Mouse (Mus musculus): ENCODE data around the gene Sdhaf1. TPM values are rescaled to one million over a fixed set of nuclear protein-coding genes. Genes with fewer than 3 reads are reported as not detected.

Sdhaf1 gene
- polyA plus RNA-seq, 1 experiment = 17.6 TPM

DNA sequence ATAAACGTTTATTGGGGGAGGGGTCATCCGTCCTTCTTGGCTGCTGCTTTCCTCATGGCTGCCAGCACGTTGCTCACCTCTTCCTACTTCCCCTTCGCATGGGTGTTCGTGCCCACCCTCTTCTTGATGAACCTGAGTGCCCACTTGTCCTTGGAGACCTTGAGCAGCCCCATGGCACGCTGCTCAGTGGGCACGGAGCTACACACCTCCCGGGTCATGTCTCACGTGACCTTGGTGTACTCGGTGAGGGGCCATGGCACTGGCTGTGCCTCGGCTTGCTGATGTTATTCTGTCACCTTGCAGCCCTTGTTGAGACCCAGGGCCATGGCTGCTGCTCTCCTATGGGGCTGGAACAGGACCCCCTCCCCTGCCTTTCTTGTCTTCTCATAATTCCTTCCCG, 13.6 kb downstream of the Sdhaf1 start:
- TF ChIP-seq POLR2A (IDR thresholded peaks at IDR 0.05; ENCODE audit: borderline replicate concordance, extremely low read depth, insufficient read depth, insufficient read length, poor library complexity, severe bottlenecking) (no peak), CTCF (IDR thresholded peaks at IDR 0.05; ENCODE audit: borderline replicate concordance, extremely low read depth, insufficient read depth, insufficient read length) (no peak)
- no peak for DNase-seq (ENCODE audit: low read depth)

DNA sequence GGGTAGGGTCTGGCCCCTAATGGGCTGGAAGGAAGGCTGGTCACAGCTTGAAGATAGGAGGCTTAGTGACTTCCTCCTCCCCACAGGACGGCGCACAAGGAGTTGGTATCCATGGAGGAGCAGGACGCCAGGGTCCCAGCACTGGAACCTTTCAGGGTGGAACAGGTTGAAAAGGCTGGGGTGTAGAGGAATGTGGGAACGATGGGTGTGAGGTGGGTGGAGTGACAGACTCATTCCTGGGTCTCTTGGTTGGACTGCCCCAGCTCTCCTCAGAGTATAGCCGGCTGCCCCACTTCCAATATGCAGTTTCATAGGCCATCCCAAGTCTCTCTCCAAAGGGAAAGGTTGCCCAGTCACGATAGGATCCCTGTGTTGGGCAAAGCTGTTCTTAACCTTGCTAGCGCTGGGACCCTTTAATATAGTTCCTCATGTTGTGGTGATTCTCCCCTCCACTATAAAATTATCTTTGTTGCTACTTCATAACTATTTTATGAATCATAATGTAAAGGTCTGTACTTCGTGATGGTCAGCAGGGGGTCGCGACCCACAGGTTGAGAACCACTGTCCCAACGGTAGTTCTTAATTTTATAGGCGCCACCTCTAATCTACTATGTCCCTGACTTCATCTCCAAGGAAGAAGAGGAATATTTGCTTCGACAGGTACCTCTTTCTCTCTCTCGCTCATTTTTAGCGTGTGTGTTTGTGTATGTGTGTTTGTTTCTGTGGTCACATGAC, 14.1 kb downstream of the Sdhaf1 start:
- DNase-seq (ENCODE audit: low read depth) = no peak
- no peak for TF ChIP-seq POLR2A (IDR thresholded peaks at IDR 0.05; ENCODE audit: borderline replicate concordance, extremely low read depth, insufficient read depth, insufficient read length, poor library complexity, severe bottlenecking)
- TF ChIP-seq CTCF (IDR thresholded peaks at IDR 0.05; ENCODE audit: borderline replicate concordance, extremely low read depth, insufficient read depth, insufficient read length) = no peak

DNA sequence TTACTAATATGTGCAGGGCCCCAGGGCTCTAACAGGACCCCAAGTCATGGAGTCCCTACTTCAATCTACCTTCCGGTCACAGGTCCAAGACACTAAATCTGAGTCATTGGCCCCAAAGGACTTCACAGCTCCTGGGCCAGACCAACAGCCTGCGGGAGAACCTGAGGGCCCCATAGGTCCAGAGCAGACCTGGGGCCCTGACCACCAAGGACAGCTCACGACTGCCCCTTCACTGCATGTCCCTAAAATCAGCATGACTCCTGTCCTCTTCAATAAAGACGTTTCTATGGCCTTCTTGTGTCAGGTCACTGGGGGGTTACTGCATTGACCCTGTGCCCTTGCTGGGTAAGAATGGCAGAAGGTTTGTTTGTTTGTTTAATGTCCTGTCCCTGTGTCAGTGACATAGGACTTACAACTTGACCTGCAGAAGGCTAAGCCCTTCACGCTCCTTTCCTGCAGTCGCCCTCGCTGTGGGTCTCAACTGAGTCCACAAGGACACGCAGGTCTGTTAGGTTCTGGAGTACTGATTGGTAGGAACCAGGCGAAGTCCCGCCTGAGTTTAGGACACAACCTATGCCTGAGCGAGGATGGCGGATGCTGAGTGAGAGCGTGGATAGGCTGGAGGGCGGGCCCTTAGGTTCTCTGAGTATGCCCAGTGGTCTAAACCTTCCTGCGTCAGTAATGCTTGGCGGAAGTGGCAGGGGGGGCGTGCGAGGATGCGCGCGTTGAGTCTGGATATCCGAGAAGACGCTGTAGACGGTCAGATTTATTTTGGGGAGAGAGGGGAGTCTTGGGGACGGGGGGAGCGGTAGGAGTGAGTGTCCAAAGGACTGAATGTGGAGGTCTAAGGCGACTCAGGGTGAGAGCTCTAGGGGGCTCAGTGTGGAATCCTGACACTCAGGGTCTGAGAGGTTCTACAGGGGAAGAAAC, 15.4 kb downstream of the Sdhaf1 start, which contains the start of gene Alkbh6:
Gene Alkbh6, plus strand, starts transcription at position 642 of the 930 bp plus-strand sequence.
- TF ChIP-seq CTCF (IDR thresholded peaks at IDR 0.05; ENCODE audit: borderline replicate concordance, extremely low read depth, insufficient read depth, insufficient read length) = no peak
- 0 out of 2 replicates have a peak, but pooled peaks have one; percentile 12 for TF ChIP-seq POLR2A (IDR thresholded peaks at IDR 0.05; ENCODE audit: borderline replicate concordance, extremely low read depth, insufficient read depth, insufficient read length, poor library complexity, severe bottlenecking)
- peak; percentile 99 for DNase-seq (ENCODE audit: low read depth)

DNA sequence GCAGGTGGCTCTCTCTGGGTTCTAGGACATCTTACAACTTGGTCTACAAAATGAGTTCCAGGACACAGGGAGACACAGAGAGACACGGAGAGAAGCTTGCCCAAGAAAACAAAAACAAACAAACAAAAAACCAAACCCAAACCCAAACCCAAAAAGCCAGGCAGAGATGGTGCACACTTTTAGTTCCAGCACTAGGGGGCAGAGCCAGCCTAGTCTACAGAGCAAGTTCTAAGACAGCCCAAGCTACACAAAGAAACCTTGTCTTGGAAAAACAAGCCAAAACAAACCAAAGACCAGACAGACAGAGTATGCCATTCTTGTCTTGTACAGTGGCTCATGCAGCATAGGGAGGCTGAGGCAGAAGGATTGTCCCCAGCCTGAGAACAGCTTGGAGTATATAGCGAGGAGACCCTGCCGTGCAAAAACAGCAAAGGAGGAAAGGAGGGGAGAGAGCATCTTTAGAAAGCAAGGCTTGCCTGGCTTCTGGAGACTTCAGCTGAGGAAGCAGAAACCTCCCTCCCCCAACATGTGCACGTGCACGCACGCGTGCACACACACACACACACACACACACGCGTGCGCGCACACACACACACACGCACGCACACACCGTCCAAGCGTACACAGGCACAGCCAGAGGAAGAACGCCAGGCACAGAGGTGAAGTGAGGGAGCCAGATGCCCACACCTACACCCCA, 17.5 kb downstream of the Sdhaf1 start:
- peak; percentile 52; the same call in 1 of the 2 replicates for TF ChIP-seq CTCF (IDR thresholded peaks at IDR 0.05; ENCODE audit: borderline replicate concordance, extremely low read depth, insufficient read depth, insufficient read length)
- TF ChIP-seq POLR2A (IDR thresholded peaks at IDR 0.05; ENCODE audit: borderline replicate concordance, extremely low read depth, insufficient read depth, insufficient read length, poor library complexity, severe bottlenecking) = no peak
- peak; percentile 48 for DNase-seq (ENCODE audit: low read depth)

DNA sequence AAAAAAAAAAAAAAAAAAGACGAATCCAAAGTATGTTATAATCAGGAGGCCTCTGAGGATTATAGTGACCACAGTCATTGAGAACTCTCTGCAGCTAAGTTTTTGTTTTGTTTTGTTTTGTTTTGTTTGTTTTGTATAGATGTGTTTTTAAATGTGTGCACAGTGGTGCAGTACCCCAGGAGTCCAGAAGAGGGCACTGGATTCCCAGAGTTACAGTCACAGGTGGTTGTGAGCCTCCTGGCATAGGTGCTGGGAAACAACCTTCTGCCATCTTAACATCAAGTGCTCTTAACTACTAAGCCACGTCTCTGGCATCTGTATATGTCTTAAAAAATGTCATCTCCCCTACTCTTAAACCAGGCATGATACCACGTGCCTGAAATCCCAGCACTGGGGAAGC, 22.8 kb downstream of the Sdhaf1 start:
- DNase-seq (ENCODE audit: low read depth) = peak; percentile 56
- TF ChIP-seq POLR2A (IDR thresholded peaks at IDR 0.05; ENCODE audit: borderline replicate concordance, extremely low read depth, insufficient read depth, insufficient read length, poor library complexity, severe bottlenecking) (no peak), CTCF (IDR thresholded peaks at IDR 0.05; ENCODE audit: borderline replicate concordance, extremely low read depth, insufficient read depth, insufficient read length) (peak; percentile 69; the same call in 1 of the 2 replicates)

DNA sequence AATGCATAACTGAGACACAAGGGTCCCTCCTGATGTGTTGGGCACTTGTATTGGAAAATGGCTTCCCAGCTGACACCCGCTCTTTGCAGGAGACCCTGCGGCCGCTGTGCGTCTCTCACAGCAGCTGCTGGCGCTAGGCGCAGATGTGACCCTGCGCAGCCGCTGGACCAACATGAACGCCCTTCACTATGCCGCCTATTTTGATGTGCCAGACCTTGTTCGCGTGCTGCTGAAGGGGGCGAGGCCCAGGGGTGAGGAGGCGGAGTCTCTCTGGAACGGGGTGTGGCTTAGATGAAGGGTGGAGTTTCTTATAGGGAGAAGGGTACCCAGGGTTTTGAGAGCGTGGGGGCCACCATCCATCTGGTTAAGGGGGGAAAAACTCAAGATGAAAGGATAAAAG, 26.4 kb downstream of the Sdhaf1 start:
- no peak for TF ChIP-seq POLR2A (IDR thresholded peaks at IDR 0.05; ENCODE audit: borderline replicate concordance, extremely low read depth, insufficient read depth, insufficient read length, poor library complexity, severe bottlenecking)
- no peak for TF ChIP-seq CTCF (IDR thresholded peaks at IDR 0.05; ENCODE audit: borderline replicate concordance, extremely low read depth, insufficient read depth, insufficient read length)
- DNase-seq (ENCODE audit: low read depth) = no peak

DNA sequence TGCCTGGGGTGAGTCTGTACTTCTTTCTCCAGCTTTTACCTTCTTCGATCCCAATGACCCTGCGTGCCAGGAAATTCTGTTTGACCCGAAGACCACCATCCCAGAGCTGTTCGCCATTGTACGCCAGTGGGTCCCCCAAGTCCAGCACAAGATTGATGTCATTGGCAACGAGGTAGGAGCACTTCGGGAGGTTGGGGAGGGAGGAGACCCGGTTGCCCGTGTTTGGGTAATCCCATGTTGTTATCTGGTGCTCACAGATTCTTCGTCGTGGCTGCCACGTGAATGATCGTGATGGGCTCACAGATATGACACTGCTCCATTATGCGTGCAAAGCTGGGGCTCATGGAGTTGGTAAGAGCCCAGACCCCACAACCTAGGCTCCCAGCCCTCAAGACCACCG, 26.9 kb downstream of the Sdhaf1 start:
- no peak for TF ChIP-seq POLR2A (IDR thresholded peaks at IDR 0.05; ENCODE audit: borderline replicate concordance, extremely low read depth, insufficient read depth, insufficient read length, poor library complexity, severe bottlenecking)
- TF ChIP-seq CTCF (IDR thresholded peaks at IDR 0.05; ENCODE audit: borderline replicate concordance, extremely low read depth, insufficient read depth, insufficient read length) = no peak
- DNase-seq (ENCODE audit: low read depth) = no peak

DNA sequence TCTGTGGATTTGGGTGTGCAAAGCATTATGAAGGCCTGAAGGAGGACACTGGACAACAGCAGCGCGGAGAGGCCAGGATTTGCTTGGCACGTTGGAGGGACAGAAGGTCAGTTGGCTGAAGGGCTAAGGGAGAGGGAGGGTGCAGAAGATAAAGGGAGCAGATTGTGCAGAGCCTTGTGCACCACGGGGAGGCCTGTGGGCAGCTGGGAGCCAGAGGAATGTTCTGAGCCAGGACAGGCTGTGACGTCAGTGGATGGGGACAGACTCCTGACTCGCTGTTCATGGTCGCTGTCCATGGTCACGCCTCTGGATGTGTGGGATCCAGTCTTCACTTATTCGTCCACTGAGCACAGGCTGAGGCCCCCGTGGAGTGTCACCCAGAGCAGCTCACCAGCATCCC, 28.6 kb downstream of the Sdhaf1 start:
- no peak for DNase-seq (ENCODE audit: low read depth)
- no peak for TF ChIP-seq CTCF (IDR thresholded peaks at IDR 0.05; ENCODE audit: borderline replicate concordance, extremely low read depth, insufficient read depth, insufficient read length)

DNA sequence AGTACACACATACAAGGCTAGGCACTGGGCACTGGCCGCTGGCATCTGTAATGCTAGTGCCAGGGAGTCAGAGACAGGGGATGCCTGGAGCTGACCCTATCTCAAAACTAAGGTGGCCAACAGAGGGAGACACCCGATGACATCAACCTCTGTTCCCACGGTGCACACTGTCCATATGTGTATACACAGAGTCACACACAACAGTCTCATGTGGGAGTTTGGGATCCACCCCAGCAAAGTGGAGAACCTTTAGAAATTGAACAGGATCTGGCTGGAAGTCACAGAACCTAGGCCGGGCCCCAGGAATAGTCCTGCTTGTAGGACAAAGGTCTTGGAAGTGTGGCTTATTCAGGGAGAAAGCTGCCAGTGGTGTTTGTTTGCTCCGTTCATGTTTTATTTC, 29.4 kb downstream of the Sdhaf1 start:
- DNase-seq (ENCODE audit: low read depth) = no peak
- no peak for TF ChIP-seq POLR2A (IDR thresholded peaks at IDR 0.05; ENCODE audit: borderline replicate concordance, extremely low read depth, insufficient read depth, insufficient read length, poor library complexity, severe bottlenecking)
- TF ChIP-seq CTCF (IDR thresholded peaks at IDR 0.05; ENCODE audit: borderline replicate concordance, extremely low read depth, insufficient read depth, insufficient read length) = no peak

DNA sequence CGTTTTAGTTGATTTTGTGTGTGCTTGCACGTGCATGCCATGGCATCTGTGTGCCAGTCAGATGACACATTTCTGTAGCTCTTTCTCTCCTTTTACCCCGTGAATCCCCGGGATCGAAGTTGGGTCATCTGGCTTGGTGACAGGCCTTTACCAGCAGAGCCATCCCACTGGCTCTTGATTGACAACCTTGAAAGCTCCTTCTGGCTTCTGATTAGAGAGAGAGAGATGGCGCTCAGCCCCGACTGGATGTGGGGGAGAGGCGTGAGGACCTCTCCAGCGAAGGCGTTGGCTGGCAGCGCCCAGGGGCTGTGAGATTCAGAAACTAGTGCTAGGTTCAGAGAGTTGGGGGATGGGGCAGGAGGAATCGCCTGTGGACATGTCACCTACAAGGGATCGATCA, 29.9 kb downstream of the Sdhaf1 start:
- peak; percentile 52 for DNase-seq (ENCODE audit: low read depth)
- no peak for TF ChIP-seq POLR2A (IDR thresholded peaks at IDR 0.05; ENCODE audit: borderline replicate concordance, extremely low read depth, insufficient read depth, insufficient read length, poor library complexity, severe bottlenecking)
- TF ChIP-seq CTCF (IDR thresholded peaks at IDR 0.05; ENCODE audit: borderline replicate concordance, extremely low read depth, insufficient read depth, insufficient read length) = no peak

All from brain, embryonic 14.5 days (tissue).